Comparison of ENCODE assay signal across 35 mouse cellular contexts in genomic region chrX:75136938-75137337, GRCm38 (mm10). TPM values are rescaled to one million over a fixed set of nuclear protein-coding genes. Genes with fewer than 3 reads are reported as not detected.
DNase-seq lines count a peak whose midpoint lies in the region; ATAC-seq lines count a peak whose summit lies in the region.
"Had no signal": no experiment of that assay in that cellular context is flagged by ENCODE, and none has a peak within 500 bp of the region (broad histone marks: within the 10 kb centered on the region; RNA-seq: fewer than 3 reads in every experiment).

No protein-coding gene starts in this region.

- DNase-seq in 3134 (ENCODE audit: extremely low read depth, insufficient read length, low spot score): peak; percentile 26
- DNase-seq in 3T3-L1 (ENCODE audit: low read depth, low spot score): peak; percentile 66
- no peak for DNase-seq in thymus, adult 18-20 months
- no peak for DNase-seq in urinary bladder, adult 18-20 months (ENCODE audit: low spot score in 2 of 2)
- DNase-seq: adrenal gland, postnatal 14 days; cerebellum, adult 11 months; cerebellum, adult 9-10 months; cerebellum, postnatal 36 days; embryo, embryonic 11 days; gastrocnemius, postnatal 10 days; heart, postnatal 10 days; lung, postnatal 4 days; right cerebral cortex, postnatal 4 days; thymus, adult 2 months; thymus, postnatal 4 days had no signal

- peak; percentile 89 for ATAC-seq in intestine, embryonic 16.5 days
- ATAC-seq in liver, embryonic 16.5 days (ENCODE audit: low read depth): no peak
- no peak for ATAC-seq in forebrain, embryonic 15.5 days (replicated peaks)

- H3K4me2 ChIP-seq in intestine, embryonic 16.5 days (ENCODE audit: low read depth, low read length): no peak overlapping the region
- no peak overlapping the region for H3K4me2 ChIP-seq in liver, embryonic 16.5 days (ENCODE audit: low read depth, low read length)
- no peak overlapping the region for H3K4me2 ChIP-seq in forebrain, embryonic 15.5 days (replicated peaks)
- H3K4me2 ChIP-seq: embryonic facial prominence, embryonic 12.5 days; heart, embryonic 13.5 days; hindbrain, embryonic 15.5 days; midbrain, embryonic 12.5 days; neural tube, embryonic 12.5 days had no signal

- no peaks in the 10 kb centered on the region for H3K27me3 ChIP-seq in intestine, embryonic 16.5 days (replicated peaks; ENCODE audit: control insufficient read depth, insufficient read depth, low read length)
- no peaks in the 10 kb centered on the region for H3K27me3 ChIP-seq in liver, embryonic 16.5 days (ENCODE audit: control insufficient read depth, insufficient read depth, low read depth, low read length)
- no peaks in the 10 kb centered on the region for H3K27me3 ChIP-seq in forebrain, embryonic 15.5 days
- H3K27me3 ChIP-seq: embryonic facial prominence, embryonic 12.5 days; heart, embryonic 13.5 days; hindbrain, embryonic 15.5 days; megakaryocyte, embryonic 14.5 days; midbrain, embryonic 12.5 days; neural tube, embryonic 12.5 days had no signal

- no peaks in the 10 kb centered on the region for H3K9me3 ChIP-seq in intestine, embryonic 16.5 days (ENCODE audit: control insufficient read depth, low read length)
- H3K9me3 ChIP-seq in liver, embryonic 16.5 days (replicated peaks; ENCODE audit: control insufficient read depth, low read length): no peaks in the 10 kb centered on the region
- H3K9me3 ChIP-seq in forebrain, embryonic 15.5 days: no peaks in the 10 kb centered on the region
- H3K9me3 ChIP-seq: embryonic facial prominence, embryonic 12.5 days; heart, embryonic 13.5 days; hindbrain, embryonic 15.5 days; megakaryocyte, embryonic 14.5 days; midbrain, embryonic 12.5 days; neural tube, embryonic 12.5 days had no signal

- H3K27ac ChIP-seq in intestine, embryonic 16.5 days (ENCODE audit: low read length): peak overlapping the region; percentile 41
- H3K27ac ChIP-seq in liver, embryonic 16.5 days (ENCODE audit: low read length): peak overlapping the region; percentile 74
- H3K27ac ChIP-seq in forebrain, embryonic 15.5 days (replicated peaks): no peak overlapping the region
- H3K27ac ChIP-seq: embryonic facial prominence, embryonic 12.5 days; heart, embryonic 13.5 days; hindbrain, embryonic 15.5 days; midbrain, embryonic 12.5 days; neural tube, embryonic 12.5 days; stomach, postnatal 0 days had no signal

- H3K4me3 ChIP-seq in intestine, embryonic 16.5 days (ENCODE audit: low read length): no peak overlapping the region
- H3K4me3 ChIP-seq in liver, embryonic 16.5 days (ENCODE audit: low read depth, low read length): no peak overlapping the region
- no peak overlapping the region for H3K4me3 ChIP-seq in forebrain, embryonic 15.5 days
- H3K4me3 ChIP-seq: embryonic facial prominence, embryonic 12.5 days; heart, embryonic 13.5 days; hindbrain, embryonic 15.5 days; megakaryocyte, embryonic 14.5 days; midbrain, embryonic 12.5 days; myocyte; neural tube, embryonic 12.5 days had no signal

- H3K4me1 ChIP-seq in intestine, embryonic 16.5 days (ENCODE audit: control insufficient read depth, insufficient read depth, low read length): no peaks in the 10 kb centered on the region
- peaks cover 2% of the 10 kb centered on the region for H3K4me1 ChIP-seq in liver, embryonic 16.5 days (ENCODE audit: control insufficient read depth, low read depth, low read length)
- H3K4me1 ChIP-seq in forebrain, embryonic 15.5 days: no peaks in the 10 kb centered on the region
- H3K4me1 ChIP-seq: embryonic facial prominence, embryonic 12.5 days; heart, embryonic 13.5 days; hindbrain, embryonic 15.5 days; megakaryocyte, embryonic 14.5 days; midbrain, embryonic 12.5 days; neural tube, embryonic 12.5 days had no signal

- no peaks in the 10 kb centered on the region for H3K36me3 ChIP-seq in intestine, embryonic 16.5 days (ENCODE audit: control insufficient read depth, insufficient read depth, low read length)
- no peaks in the 10 kb centered on the region for H3K36me3 ChIP-seq in liver, embryonic 16.5 days (ENCODE audit: control insufficient read depth, insufficient read depth)
- H3K36me3 ChIP-seq in forebrain, embryonic 15.5 days: no peaks in the 10 kb centered on the region
- H3K36me3 ChIP-seq: embryonic facial prominence, embryonic 12.5 days; heart, embryonic 13.5 days; hindbrain, embryonic 15.5 days; midbrain, embryonic 12.5 days; neural tube, embryonic 12.5 days had no signal

- no peak overlapping the region for H3K9ac ChIP-seq in intestine, embryonic 16.5 days (ENCODE audit: low read depth, low read length)
- H3K9ac ChIP-seq in liver, embryonic 16.5 days (ENCODE audit: low read depth, low read length): no peak overlapping the region
- H3K9ac ChIP-seq in forebrain, embryonic 15.5 days (replicated peaks): no peak overlapping the region
- H3K9ac ChIP-seq: embryonic facial prominence, embryonic 12.5 days; heart, embryonic 13.5 days; hindbrain, embryonic 15.5 days; midbrain, embryonic 12.5 days; neural tube, embryonic 12.5 days had no signal

RNA-seq across cellular contexts. Expression of gene Mpp1, which starts 6.1 kb away (rescaled TPM):
- 136 and 153 TPM in 2 replicates for polyA plus RNA-seq in intestine, embryonic 16.5 days (2015; fragmentation: Nextera tagmentation; extraction: Ambion mirVana)
- 155 and 158 TPM in 2 replicates for polyA plus RNA-seq in liver, embryonic 16.5 days (2015; fragmentation: Nextera tagmentation; extraction: Ambion mirVana)
- polyA plus RNA-seq in forebrain, embryonic 15.5 days (2015; fragmentation: Nextera tagmentation; extraction: Ambion mirVana): 17.2 and 19.6 TPM in 2 replicates

RNA-seq across cellular contexts. Expression of gene Smim9, which starts 26.6 kb away (rescaled TPM):
- not detected in 2 replicates for polyA plus RNA-seq in intestine, embryonic 16.5 days (2015; fragmentation: Nextera tagmentation; extraction: Ambion mirVana)
- not detected in 2 replicates for polyA plus RNA-seq in liver, embryonic 16.5 days (2015; fragmentation: Nextera tagmentation; extraction: Ambion mirVana)
- not detected in 2 replicates for polyA plus RNA-seq in forebrain, embryonic 15.5 days (2015; fragmentation: Nextera tagmentation; extraction: Ambion mirVana)
- polyA plus RNA-seq: embryonic facial prominence, embryonic 12.5 days; forebrain, embryonic 11.5 days; gonadal fat pad, adult 2 months; heart, embryonic 13.5 days; hindbrain, embryonic 15.5 days; intestine, embryonic 14.5 days; kidney, embryonic 16.5 days; limb, embryonic 11.5 days; liver, adult 2 months; lung, embryonic 16.5 days; midbrain, embryonic 12.5 days; midbrain, postnatal 0 days; myocyte; neural tube, embryonic 12.5 days; spleen, adult 2 months; stomach, postnatal 0 days; thymus, adult 2 months had no signal

RNA-seq across cellular contexts. Expression of gene Dkc1, which starts 41.3 kb away (rescaled TPM):
- 100 and 127 TPM in 2 replicates for polyA plus RNA-seq in intestine, embryonic 16.5 days (2015; fragmentation: Nextera tagmentation; extraction: Ambion mirVana)
- 60.2 and 67.1 TPM in 2 replicates for polyA plus RNA-seq in liver, embryonic 16.5 days (2015; fragmentation: Nextera tagmentation; extraction: Ambion mirVana)
- polyA plus RNA-seq in forebrain, embryonic 15.5 days (2015; fragmentation: Nextera tagmentation; extraction: Ambion mirVana): 71.7 and 72.7 TPM in 2 replicates

RNA-seq across cellular contexts. Expression of gene Gab3, which starts 51.7 kb away (rescaled TPM):
- 2.0 and 2.2 TPM in 2 replicates for polyA plus RNA-seq in intestine, embryonic 16.5 days (2015; fragmentation: Nextera tagmentation; extraction: Ambion mirVana)
- 1.4 TPM in 2 replicates for polyA plus RNA-seq in liver, embryonic 16.5 days (2015; fragmentation: Nextera tagmentation; extraction: Ambion mirVana)
- 0.96 and 1.0 TPM in 2 replicates for polyA plus RNA-seq in forebrain, embryonic 15.5 days (2015; fragmentation: Nextera tagmentation; extraction: Ambion mirVana)

Comparison
In these comparisons a context has a peak if more than half of its experiments do, and no peak if none do; other contexts are left out.
1. DNase-seq: peak in 3134 (single experiment) and 3T3-L1 (single experiment); none in thymus, adult 18-20 months (0 of 2) and urinary bladder, adult 18-20 months (0 of 2).